Mouse (Mus musculus) stomach, postnatal 0 days (tissue): ENCODE measurements at regions not wholly inside any gene's neighbourhood (a gene's known extent, or its start where the extent isn't known, plus 50 kb on each side); places are given as distances from the start of the nearest gene placed in this dataset.

ENCODE experiments used
- CTCF ChIP-seq: IDR thresholded peaks from 2 replicates; pipeline ENCODE4 v1.5.1; 2016; ENCODE audit warnings: antibody characterized with exemption, low read depth, mild to moderate bottlenecking, moderate library complexity
- EP300 ChIP-seq: optimal IDR thresholded peaks from 2 replicates; pipeline ENCODE3; 2016; ENCODE audit warnings: antibody characterized with exemption

- no peak for TF ChIP-seq CTCF
- TF ChIP-seq EP300: no peak
Measured at GRCm38 (mm10) chr15:60728337-60728736, 125.2 kb downstream of the Fam84b start.
